Mouse (Mus musculus): ENCODE results near the gene Abca8a. TPM values are rescaled to one million over a fixed set of nuclear protein-coding genes. Genes with fewer than 3 reads are reported as not detected.

The Abca8a gene
- not detected in 2 replicates for total RNA-seq (2014; fragmentation: Nextera tagmentation)
- under 0.01 and 0.33 TPM in 2 replicates for total RNA-seq (2017)
- not detected in 2 replicates for polyA plus RNA-seq (2012)

DNA sequence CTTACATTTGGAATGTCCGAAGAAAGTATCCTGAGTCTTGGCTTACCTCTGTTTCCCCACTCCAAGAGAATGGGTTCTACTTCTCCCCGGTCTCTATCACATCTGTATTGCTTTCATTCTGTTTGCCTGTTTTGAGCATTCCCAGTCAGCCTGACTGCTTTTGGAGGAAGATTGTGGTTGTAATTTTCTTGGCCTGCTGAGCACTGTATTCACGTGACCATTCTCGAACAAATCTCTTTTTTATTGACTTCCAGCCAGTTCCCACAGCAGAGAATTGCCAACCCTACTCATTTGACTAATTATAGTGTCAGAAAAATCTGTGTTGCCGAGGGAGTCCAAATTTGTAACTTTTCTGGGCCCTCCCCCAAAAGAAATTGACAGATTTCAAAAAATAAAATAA lies at the start of gene Abca8a:
TSS of gene Abca8a (minus strand) at position 121 of the 400 bp plus-strand sequence.
- H3K36me3 ChIP-seq (replicated peaks), result no peaks in the 10 kb centered on the region
- H3K4me3 ChIP-seq (ENCODE audit: low read depth, low read length), result no peak within 1 kb of the TSS
- TF ChIP-seq GATA1 (IDR thresholded peaks at IDR 0.05; ENCODE audit: borderline replicate concordance, low read length) (no peak), CTCF (IDR thresholded peaks at IDR 0.05; ENCODE audit: low read depth, low read length) (no peak), POLR2AphosphoS5 (IDR thresholded peaks at IDR 0.05; ENCODE audit: insufficient replicate concordance, low read depth, low read length) (no peak), GATA2 (IDR thresholded peaks at IDR 0.05; ENCODE audit: borderline replicate concordance, low read depth, low read length) (no peak), TAL1 (conservative IDR thresholded peaks at IDR 0.05; ENCODE audit: low read depth, low read length) (no peak)
- no peak for ATAC-seq (ENCODE audit: extremely low read depth, insufficient number of reproducible peaks, low FRiP score, poor library complexity, severe bottlenecking)
- peaks cover 24% of the 10 kb centered on the region for H3K9me3 ChIP-seq (replicated peaks)
- DNase-seq (ENCODE audit: low spot score), result no peak
- no peaks in the 10 kb centered on the region for H3K4me1 ChIP-seq (ENCODE audit: insufficient read depth, low read depth, low read length)
- H3K27me3 ChIP-seq (ENCODE audit: insufficient read depth, low read length), result no peaks in the 10 kb centered on the region

DNA sequence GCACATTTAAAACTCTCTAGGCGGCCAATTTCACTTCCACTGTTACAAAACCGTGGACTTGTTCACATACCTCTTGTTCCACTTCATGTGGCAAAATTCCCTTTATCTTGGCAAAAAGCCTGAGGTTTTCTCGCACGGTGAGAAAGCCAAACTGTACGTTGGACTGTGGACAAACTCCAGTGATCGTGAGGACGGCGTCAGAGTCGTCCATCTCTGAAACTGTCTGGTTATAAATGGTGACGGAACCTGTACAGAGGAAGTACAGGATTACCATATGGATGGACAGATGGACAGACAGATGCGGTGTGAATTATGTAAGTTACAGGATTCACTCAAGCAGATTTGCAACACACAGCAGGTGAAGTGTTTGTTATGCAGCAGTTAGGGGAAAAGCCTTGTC lies 49.6 kb upstream of the Abca8a start:
- Histone ChIP-seq H3K4me3 (ENCODE audit: low read depth, low read length) (no peak overlapping the region), H3K4me1 (ENCODE audit: insufficient read depth, low read depth, low read length) (no peaks in the 10 kb centered on the region), H3K9me3 (replicated peaks) (peaks cover 33% of the 10 kb centered on the region), H3K27me3 (ENCODE audit: insufficient read depth, low read length) (no peaks in the 10 kb centered on the region), H3K36me3 (replicated peaks) (no peaks in the 10 kb centered on the region)
- TF ChIP-seq GATA2 (IDR thresholded peaks at IDR 0.05; ENCODE audit: borderline replicate concordance, low read depth, low read length) (no peak), GATA1 (IDR thresholded peaks at IDR 0.05; ENCODE audit: borderline replicate concordance, low read length) (no peak), POLR2AphosphoS5 (IDR thresholded peaks at IDR 0.05; ENCODE audit: insufficient replicate concordance, low read depth, low read length) (no peak), TAL1 (conservative IDR thresholded peaks at IDR 0.05; ENCODE audit: low read depth, low read length) (no peak), CTCF (IDR thresholded peaks at IDR 0.05; ENCODE audit: low read depth, low read length) (no peak)
- ATAC-seq (ENCODE audit: extremely low read depth, insufficient number of reproducible peaks, low FRiP score, poor library complexity, severe bottlenecking), result no peak
- DNase-seq (ENCODE audit: low spot score), result no peak

DNA sequence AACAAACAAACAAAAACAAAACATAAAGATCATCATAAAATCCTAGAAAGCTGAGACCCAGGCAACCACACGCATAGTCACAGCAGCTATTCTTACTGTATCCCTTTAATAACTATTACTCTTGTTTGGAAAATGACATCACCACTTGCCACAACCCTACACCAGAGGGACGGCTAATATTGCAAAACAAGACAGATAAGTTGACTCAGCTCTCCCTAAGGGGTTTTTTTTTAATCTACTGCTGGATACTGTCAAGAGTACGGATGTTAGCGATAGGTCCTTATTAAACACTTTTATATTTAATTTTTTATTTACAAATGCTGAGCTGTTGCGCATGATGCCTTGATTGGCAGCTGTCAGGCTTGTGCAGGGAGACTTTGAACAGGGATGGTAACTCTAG lies 35.0 kb upstream of the Abca8a start:
- Histone ChIP-seq H3K36me3 (replicated peaks) (no peaks in the 10 kb centered on the region), H3K27me3 (ENCODE audit: insufficient read depth, low read length) (no peaks in the 10 kb centered on the region), H3K4me3 (ENCODE audit: low read depth, low read length) (no peak overlapping the region), H3K4me1 (ENCODE audit: insufficient read depth, low read depth, low read length) (no peaks in the 10 kb centered on the region), H3K9me3 (replicated peaks) (peaks cover 39% of the 10 kb centered on the region)
- no peak for DNase-seq (ENCODE audit: low spot score)
- no peak for ATAC-seq (ENCODE audit: extremely low read depth, insufficient number of reproducible peaks, low FRiP score, poor library complexity, severe bottlenecking)
- TF ChIP-seq CTCF (IDR thresholded peaks at IDR 0.05; ENCODE audit: low read depth, low read length) (no peak), POLR2AphosphoS5 (IDR thresholded peaks at IDR 0.05; ENCODE audit: insufficient replicate concordance, low read depth, low read length) (no peak), GATA2 (IDR thresholded peaks at IDR 0.05; ENCODE audit: borderline replicate concordance, low read depth, low read length) (no peak), TAL1 (conservative IDR thresholded peaks at IDR 0.05; ENCODE audit: low read depth, low read length) (no peak)

DNA sequence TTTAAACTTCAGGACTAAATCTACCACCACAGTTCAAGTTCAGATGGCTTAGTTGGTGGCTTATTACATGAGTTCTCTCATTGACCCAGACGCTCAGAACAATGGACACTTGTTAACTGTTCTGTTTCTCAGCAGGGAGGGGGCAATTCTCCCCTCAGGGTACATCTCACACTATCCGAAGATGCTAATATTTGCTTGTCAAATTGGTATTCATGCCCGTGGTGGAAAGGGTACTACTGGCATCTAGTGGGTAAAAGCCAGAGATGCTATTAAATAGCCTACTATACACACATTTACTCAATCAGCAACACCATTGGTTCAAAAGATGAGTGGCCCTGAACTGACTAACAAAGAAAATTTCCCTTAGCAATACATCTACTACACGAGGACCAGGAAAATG lies 15.4 kb upstream of the Abca8a start:
- no peaks in the 10 kb centered on the region for H3K36me3 ChIP-seq (replicated peaks)
- no peak overlapping the region for H3K4me3 ChIP-seq (ENCODE audit: low read depth, low read length)
- peaks cover 40% of the 10 kb centered on the region for H3K9me3 ChIP-seq (replicated peaks)
- no peaks in the 10 kb centered on the region for H3K27me3 ChIP-seq (ENCODE audit: insufficient read depth, low read length)
- DNase-seq (ENCODE audit: low spot score), result no peak
- ATAC-seq (ENCODE audit: extremely low read depth, insufficient number of reproducible peaks, low FRiP score, poor library complexity, severe bottlenecking), result no peak
- TF ChIP-seq CTCF (IDR thresholded peaks at IDR 0.05; ENCODE audit: low read depth, low read length), result no peak
- no peaks in the 10 kb centered on the region for H3K4me1 ChIP-seq (ENCODE audit: insufficient read depth, low read depth, low read length)

DNA sequence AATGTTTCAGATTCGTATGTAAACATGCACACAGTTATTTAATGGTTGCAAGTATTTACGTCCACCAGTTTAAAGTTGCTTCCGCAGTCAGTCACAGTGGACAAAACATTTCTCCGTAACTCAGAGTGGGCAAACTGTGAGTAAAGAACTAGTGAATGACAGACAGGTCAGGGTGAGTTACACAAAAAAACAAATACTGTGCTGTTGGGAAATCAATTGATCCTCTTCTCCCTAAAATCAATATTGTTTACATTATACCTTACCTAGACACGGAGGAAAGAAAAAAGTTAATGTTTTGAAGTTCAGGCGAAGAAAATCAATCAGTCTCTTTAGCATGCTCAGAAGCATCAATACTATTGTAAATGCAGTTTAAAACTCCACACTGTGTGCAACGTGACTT lies 5.7 kb upstream of the Abca8a start:
- no peaks in the 10 kb centered on the region for H3K4me1 ChIP-seq (ENCODE audit: insufficient read depth, low read depth, low read length)
- no peaks in the 10 kb centered on the region for H3K36me3 ChIP-seq (replicated peaks)
- H3K9me3 ChIP-seq (replicated peaks), result peaks cover 45% of the 10 kb centered on the region
- no peaks in the 10 kb centered on the region for H3K27me3 ChIP-seq (ENCODE audit: insufficient read depth, low read length)
- TF ChIP-seq POLR2AphosphoS5 (IDR thresholded peaks at IDR 0.05; ENCODE audit: insufficient replicate concordance, low read depth, low read length), result no peak
- no peak for TF ChIP-seq CTCF (IDR thresholded peaks at IDR 0.05; ENCODE audit: low read depth, low read length)
- no peak for TF ChIP-seq TAL1 (conservative IDR thresholded peaks at IDR 0.05; ENCODE audit: low read depth, low read length)
- no peak for TF ChIP-seq GATA1 (IDR thresholded peaks at IDR 0.05; ENCODE audit: borderline replicate concordance, low read length)
- TF ChIP-seq GATA2 (IDR thresholded peaks at IDR 0.05; ENCODE audit: borderline replicate concordance, low read depth, low read length), result no peak
- ATAC-seq (ENCODE audit: extremely low read depth, insufficient number of reproducible peaks, low FRiP score, poor library complexity, severe bottlenecking), result no peak
- no peak for DNase-seq (ENCODE audit: low spot score)
- H3K4me3 ChIP-seq (ENCODE audit: low read depth, low read length), result no peak overlapping the region

DNA sequence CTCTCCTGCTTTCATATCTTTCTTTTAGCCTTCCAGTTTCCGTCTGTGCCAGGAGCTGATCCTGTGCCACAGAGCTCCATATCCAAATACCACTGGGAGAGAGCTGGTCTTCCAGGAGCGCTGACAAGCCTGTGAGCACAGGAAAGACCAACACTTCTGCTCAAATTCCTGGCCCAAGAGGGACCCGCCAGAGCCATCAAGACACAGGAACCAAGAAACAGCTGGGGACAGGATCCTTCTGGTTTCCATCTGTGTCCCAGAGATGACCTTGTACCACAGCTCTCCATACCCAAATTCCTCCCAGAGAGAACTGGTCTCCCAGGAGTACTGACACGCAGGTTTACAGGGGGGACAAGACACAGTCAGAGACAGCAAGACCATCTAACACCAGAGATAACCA lies 3.1 kb upstream of the Abca8a start:
- Histone ChIP-seq H3K4me3 (ENCODE audit: low read depth, low read length) (no peak overlapping the region), H3K27me3 (ENCODE audit: insufficient read depth, low read length) (no peaks in the 10 kb centered on the region), H3K36me3 (replicated peaks) (no peaks in the 10 kb centered on the region), H3K4me1 (ENCODE audit: insufficient read depth, low read depth, low read length) (no peaks in the 10 kb centered on the region), H3K9me3 (replicated peaks) (peaks cover 32% of the 10 kb centered on the region)
- TF ChIP-seq GATA1 (IDR thresholded peaks at IDR 0.05; ENCODE audit: borderline replicate concordance, low read length) (no peak), POLR2AphosphoS5 (IDR thresholded peaks at IDR 0.05; ENCODE audit: insufficient replicate concordance, low read depth, low read length) (no peak), TAL1 (conservative IDR thresholded peaks at IDR 0.05; ENCODE audit: low read depth, low read length) (no peak), CTCF (IDR thresholded peaks at IDR 0.05; ENCODE audit: low read depth, low read length) (no peak), GATA2 (IDR thresholded peaks at IDR 0.05; ENCODE audit: borderline replicate concordance, low read depth, low read length) (no peak)
- ATAC-seq (ENCODE audit: extremely low read depth, insufficient number of reproducible peaks, low FRiP score, poor library complexity, severe bottlenecking), result no peak
- DNase-seq (ENCODE audit: low spot score), result no peak

DNA sequence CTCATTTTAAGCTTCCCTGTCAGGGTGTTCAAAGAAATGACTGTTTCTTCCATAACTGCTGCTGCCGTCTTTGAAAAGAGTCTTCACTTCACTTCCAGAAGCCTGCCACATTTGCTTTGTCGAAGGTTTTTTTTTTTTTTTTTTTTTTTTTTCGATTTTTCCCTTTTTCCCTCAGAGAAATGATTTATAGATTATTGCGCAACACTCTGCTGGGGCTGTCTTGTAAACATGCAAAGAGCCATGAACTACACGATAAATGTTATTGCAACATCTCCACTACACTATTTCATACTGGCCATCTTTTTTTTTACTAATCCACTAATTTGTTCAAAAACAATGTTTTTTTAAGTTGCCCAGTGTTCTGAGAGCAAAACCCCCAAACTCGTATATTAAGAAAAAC lies 1.7 kb upstream of the Abca8a start:
- Histone ChIP-seq H3K9me3 (replicated peaks) (peaks cover 30% of the 10 kb centered on the region), H3K27me3 (ENCODE audit: insufficient read depth, low read length) (no peaks in the 10 kb centered on the region), H3K36me3 (replicated peaks) (no peaks in the 10 kb centered on the region), H3K4me1 (ENCODE audit: insufficient read depth, low read depth, low read length) (no peaks in the 10 kb centered on the region), H3K4me3 (ENCODE audit: low read depth, low read length) (no peak overlapping the region)
- ATAC-seq (ENCODE audit: extremely low read depth, insufficient number of reproducible peaks, low FRiP score, poor library complexity, severe bottlenecking), result no peak
- no peak for TF ChIP-seq CTCF (IDR thresholded peaks at IDR 0.05; ENCODE audit: low read depth, low read length)
- no peak for TF ChIP-seq TAL1 (conservative IDR thresholded peaks at IDR 0.05; ENCODE audit: low read depth, low read length)
- TF ChIP-seq POLR2AphosphoS5 (IDR thresholded peaks at IDR 0.05; ENCODE audit: insufficient replicate concordance, low read depth, low read length), result no peak
- no peak for TF ChIP-seq GATA2 (IDR thresholded peaks at IDR 0.05; ENCODE audit: borderline replicate concordance, low read depth, low read length)
- TF ChIP-seq GATA1 (IDR thresholded peaks at IDR 0.05; ENCODE audit: borderline replicate concordance, low read length), result no peak
- no peak for DNase-seq (ENCODE audit: low spot score)
